Mouse (Mus musculus) hindbrain, embryonic 13.5 days (tissue): ENCODE measurements around the gene Dhx35. TPM values are rescaled to one million over a fixed set of nuclear protein-coding genes. Genes with fewer than 3 reads are reported as not detected.

Experiments
- ATAC-seq: fragments of 200-750 bp; cut with Nextera tagmentation; 2 replicates; pipeline ENCODE4 v1.8.0; 2017; ENCODE audit warnings: moderate TSS enrichment; ENCODE audit not compliant: low FRiP score
- H3K27ac ChIP-seq: fragments of 300-500 bp; sonication (generic); 2 replicates; pipeline ENCODE4 v1.5.1; 2015; ENCODE audit warnings: inconsistent platforms, mild to moderate bottlenecking, moderate library complexity
- H3K27me3 ChIP-seq: fragments of 300-500 bp; sonication (generic); 2 replicates; pipeline ENCODE4 v1.6.1; 2015; ENCODE audit warnings: mild to moderate bottlenecking, inconsistent platforms
- H3K36me3 ChIP-seq: fragments of 300-500 bp; sonication (generic); 2 replicates; pipeline ENCODE4 v1.6.1; 2015; ENCODE audit warnings: mild to moderate bottlenecking, inconsistent platforms
- H3K4me1 ChIP-seq: fragments of 300-500 bp; sonication (generic); replicated peaks from 2 replicates; pipeline ENCODE4 v1.6.1; 2015; ENCODE audit warnings: inconsistent platforms
- H3K4me2 ChIP-seq: fragments of 300-500 bp; sonication (generic); 2 replicates; pipeline ENCODE4 v1.6.1; 2015; ENCODE audit warnings: inconsistent platforms, mild to moderate bottlenecking, moderate library complexity
- H3K4me3 ChIP-seq: fragments of 300-500 bp; sonication (generic); 2 replicates; pipeline ENCODE4 v1.5.1; 2015; ENCODE audit warnings: mild to moderate bottlenecking, inconsistent platforms
- H3K9ac ChIP-seq: fragments of 300-500 bp; sonication (generic); 2 replicates; pipeline ENCODE4 v1.6.1; 2015; ENCODE audit warnings: mild to moderate bottlenecking, inconsistent platforms
- H3K9me3 ChIP-seq: fragments of 300-500 bp; sonication (generic); 2 replicates; pipeline ENCODE4 v1.6.1; 2016; ENCODE audit warnings: inconsistent platforms
- WGBS: fragments of 180-500 bp; shearing (Covaris S2); methylation state at CpG from one replicate; pipeline ENCODE4 v1.1.7; 2015; 5-methylcytosine and 5-hydroxymethylcytosine counted together
- polyA plus RNA-seq: library from polyadenylated mRNA; unstranded; fragments of >200 nt; fragmentation: Nextera tagmentation; extraction: Ambion mirVana; gene quantifications from 2 replicates; pipeline ENCODE4 v1.2.1, GENCODE M21; 2015

Gene Dhx35
- polyA plus RNA-seq, 1 experiment from 2014 or later, result 13.3 TPM

DNA sequence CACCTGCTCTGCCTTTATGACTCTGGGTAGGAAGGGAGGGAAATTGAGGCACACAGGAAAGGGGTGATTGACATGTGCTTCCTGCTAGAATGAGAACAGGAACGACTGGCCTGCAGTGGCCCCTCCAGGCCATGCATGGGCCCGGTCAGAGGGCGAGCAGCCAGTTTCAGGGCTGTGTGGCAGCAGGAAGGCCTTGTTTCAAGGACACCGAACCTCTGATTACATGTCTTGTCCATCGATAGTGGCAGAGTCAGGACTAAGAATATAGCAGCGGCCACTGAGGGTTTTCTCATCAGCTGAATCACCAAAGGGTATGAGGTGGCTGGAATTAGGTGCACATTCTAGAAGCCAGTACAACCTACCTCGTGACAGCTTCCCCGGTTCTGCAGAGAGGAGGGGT, 19.7 kb upstream of the Dhx35 start:
- 72% methylated on average over 8 of the region's 8 CpGs for WGBS
- Histone ChIP-seq H3K27me3 (no peaks in the 10 kb centered on the region), H3K4me2 (no peak overlapping the region), H3K9me3 (no peaks in the 10 kb centered on the region), H3K9ac (no peak overlapping the region), H3K4me1 (peaks cover 42% of the 10 kb centered on the region), H3K36me3 (no peaks in the 10 kb centered on the region), H3K27ac (no peak overlapping the region), H3K4me3 (no peak overlapping the region)
- no peak for ATAC-seq

DNA sequence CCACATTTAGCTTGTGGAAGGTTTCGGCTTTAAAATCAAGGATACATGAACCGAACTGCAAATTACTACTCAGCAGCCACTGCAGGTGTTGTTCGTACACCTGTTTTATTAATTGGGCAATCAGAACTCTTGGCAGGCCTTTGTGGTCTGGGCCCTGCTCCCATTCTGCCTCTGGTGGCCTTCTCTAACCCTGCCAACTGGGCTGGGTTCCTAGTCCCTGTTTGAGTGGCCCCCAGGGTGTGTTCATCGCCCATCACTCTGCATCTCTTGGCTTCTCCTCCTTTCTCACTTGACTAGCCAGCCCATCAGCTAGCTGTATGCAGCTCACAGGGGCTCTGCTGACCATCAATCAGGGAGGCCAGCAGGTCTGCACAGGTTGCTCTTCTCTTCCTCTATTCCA, 17.9 kb upstream of the Dhx35 start:
- no peak overlapping the region for H3K27ac ChIP-seq
- H3K4me1 ChIP-seq, result peaks cover 24% of the 10 kb centered on the region
- H3K9me3 ChIP-seq, result no peaks in the 10 kb centered on the region
- no peak for ATAC-seq
- WGBS, result 84% methylated on average over 4 of the region's 4 CpGs
- H3K4me2 ChIP-seq, result no peak overlapping the region
- no peak overlapping the region for H3K9ac ChIP-seq
- no peaks in the 10 kb centered on the region for H3K27me3 ChIP-seq
- 0 out of 2 replicates have a peak, but pooled peaks cover 4% of the 10 kb centered on the region for H3K36me3 ChIP-seq
- no peak overlapping the region for H3K4me3 ChIP-seq

DNA sequence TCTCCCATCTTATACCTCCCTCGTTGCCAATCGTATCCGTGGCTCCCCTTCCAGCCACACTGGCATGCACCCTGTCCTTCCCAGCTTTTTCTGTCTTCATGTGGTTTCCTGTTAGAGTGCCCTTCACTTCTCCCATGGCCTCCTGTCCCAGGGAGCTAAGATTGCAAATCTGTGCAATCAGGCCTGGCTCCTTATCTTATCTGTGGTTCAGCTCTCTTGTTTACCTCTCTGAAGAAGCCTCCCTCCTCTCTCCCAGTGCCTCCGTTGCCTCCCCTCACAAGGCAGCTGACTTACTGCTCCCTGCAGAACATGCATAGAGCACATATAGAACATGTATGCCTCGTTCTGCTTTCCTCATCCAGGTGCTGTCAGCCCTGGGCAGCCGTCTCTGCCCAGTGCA, 17.1 kb upstream of the Dhx35 start:
- 0 out of 2 replicates have a peak, but pooled peaks cover 4% of the 10 kb centered on the region for H3K36me3 ChIP-seq
- H3K27ac ChIP-seq, result no peak overlapping the region
- ATAC-seq, result no peak
- H3K9ac ChIP-seq, result no peak overlapping the region; the same call in 1 of the 2 replicates
- H3K4me3 ChIP-seq, result no peak overlapping the region
- no peaks in the 10 kb centered on the region for H3K9me3 ChIP-seq
- H3K4me2 ChIP-seq, result no peak overlapping the region
- no peaks in the 10 kb centered on the region for H3K27me3 ChIP-seq
- 82% methylated on average over 6 of the region's 6 CpGs for WGBS
- H3K4me1 ChIP-seq, result peaks cover 19% of the 10 kb centered on the region

DNA sequence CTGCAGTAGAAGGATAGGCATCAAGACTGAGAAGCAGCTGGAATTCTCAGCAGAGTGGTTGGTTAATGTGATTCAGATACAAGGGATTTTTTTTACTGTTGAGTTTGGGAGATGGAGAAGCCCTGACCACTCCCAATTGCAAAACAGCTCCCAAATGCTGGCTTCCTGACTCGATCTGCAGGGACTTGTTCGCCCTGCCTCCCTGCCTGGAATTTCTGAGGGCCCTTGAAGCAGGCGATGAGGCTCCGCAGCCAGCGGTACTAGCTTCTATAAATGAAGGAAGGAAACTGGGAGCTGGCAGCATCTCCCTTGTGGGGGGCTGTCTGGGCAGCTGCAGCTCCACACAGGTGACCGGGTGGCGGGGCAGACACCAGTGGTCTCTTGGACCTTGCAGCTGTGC, 16.3 kb upstream of the Dhx35 start:
- H3K27ac ChIP-seq, result no peak overlapping the region
- no peak overlapping the region for H3K9ac ChIP-seq
- no peak overlapping the region for H3K4me3 ChIP-seq
- no peaks in the 10 kb centered on the region for H3K27me3 ChIP-seq
- 86% methylated on average over 7 of the region's 7 CpGs for WGBS
- H3K9me3 ChIP-seq, result no peaks in the 10 kb centered on the region
- 0 out of 2 replicates have a peak, but pooled peaks cover 4% of the 10 kb centered on the region for H3K36me3 ChIP-seq
- H3K4me1 ChIP-seq, result peaks cover 19% of the 10 kb centered on the region
- ATAC-seq, result no peak
- H3K4me2 ChIP-seq, result no peak overlapping the region

DNA sequence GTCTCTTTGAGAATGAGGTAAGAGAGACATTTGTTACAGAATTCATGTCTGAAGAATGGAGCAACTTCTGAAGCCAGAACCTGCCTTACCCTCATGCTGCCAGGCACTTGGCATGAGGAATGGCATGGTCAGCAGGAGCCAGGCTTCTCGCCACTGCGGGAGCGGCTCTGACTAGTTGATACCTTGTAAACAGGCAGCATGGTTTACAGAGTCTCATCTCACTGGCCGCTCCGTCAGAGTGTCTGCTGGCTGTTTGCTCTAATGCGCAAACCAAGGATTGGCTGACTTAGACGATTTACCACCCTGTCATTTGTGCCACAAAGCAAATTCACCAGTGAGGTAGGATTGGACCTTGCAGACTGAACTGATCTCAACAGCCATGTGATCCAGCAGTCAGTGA, 13.5 kb upstream of the Dhx35 start:
- H3K4me1 ChIP-seq, result peaks cover 19% of the 10 kb centered on the region
- WGBS, result 96% methylated on average over 7 of the region's 7 CpGs
- no peak for ATAC-seq
- H3K27me3 ChIP-seq, result no peaks in the 10 kb centered on the region
- H3K9ac ChIP-seq, result no peak overlapping the region
- H3K9me3 ChIP-seq, result no peaks in the 10 kb centered on the region
- H3K27ac ChIP-seq, result no peak overlapping the region
- H3K36me3 ChIP-seq, result peaks cover 19% of the 10 kb centered on the region
- H3K4me2 ChIP-seq, result no peak overlapping the region
- no peak overlapping the region for H3K4me3 ChIP-seq

DNA sequence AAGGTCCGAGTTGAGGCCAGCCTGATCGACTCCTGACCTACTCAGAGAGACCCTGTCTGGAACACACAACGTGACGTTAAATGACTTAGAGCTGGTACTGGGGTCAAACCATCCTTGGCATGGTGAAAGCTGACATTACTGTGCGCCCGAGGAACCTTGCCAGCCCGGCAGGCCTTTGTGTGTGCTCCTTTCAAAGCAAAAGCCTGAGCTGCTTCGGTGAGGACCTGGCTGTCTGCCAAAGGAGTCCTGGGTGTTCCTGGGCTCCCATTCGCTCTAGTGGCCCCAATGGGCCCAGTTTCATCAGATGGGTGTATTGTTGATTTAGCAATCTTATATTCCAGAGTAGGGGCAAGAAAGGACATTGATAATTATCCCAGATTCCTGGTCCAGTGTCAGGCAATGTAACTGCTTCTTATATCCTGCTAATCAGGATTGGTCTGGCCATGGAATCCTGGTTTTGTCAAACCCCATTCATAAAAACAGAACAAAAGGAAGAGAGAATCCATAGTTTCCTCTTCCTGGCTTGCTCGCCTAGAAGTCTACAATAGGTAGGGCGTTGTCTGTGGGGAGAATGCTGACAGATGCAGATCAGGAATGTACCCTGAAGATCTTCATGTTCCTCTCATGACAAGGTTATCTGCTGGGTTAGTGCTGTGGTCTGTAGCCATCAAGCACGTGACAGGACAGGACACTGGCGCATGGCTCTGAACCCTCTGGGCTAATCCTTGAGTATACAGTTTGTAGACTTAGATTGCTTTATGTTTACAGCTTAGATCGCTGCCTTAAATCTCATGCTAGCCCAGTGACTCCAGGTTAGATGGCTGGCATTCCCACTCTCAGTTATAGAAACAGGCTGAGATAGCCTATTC, 7.4 kb upstream of the Dhx35 start:
- Histone ChIP-seq H3K4me3 (no peak overlapping the region), H3K9ac (no peak overlapping the region), H3K27ac (no peak overlapping the region), H3K4me1 (0 out of 2 replicates have a peak, but pooled peaks cover 3% of the 10 kb centered on the region), H3K4me2 (no peak overlapping the region), H3K36me3 (peaks cover 15% of the 10 kb centered on the region), H3K27me3 (no peaks in the 10 kb centered on the region), H3K9me3 (no peaks in the 10 kb centered on the region)
- WGBS, result 77% methylated on average over 14 of the region's 14 CpGs
- no peak for ATAC-seq

DNA sequence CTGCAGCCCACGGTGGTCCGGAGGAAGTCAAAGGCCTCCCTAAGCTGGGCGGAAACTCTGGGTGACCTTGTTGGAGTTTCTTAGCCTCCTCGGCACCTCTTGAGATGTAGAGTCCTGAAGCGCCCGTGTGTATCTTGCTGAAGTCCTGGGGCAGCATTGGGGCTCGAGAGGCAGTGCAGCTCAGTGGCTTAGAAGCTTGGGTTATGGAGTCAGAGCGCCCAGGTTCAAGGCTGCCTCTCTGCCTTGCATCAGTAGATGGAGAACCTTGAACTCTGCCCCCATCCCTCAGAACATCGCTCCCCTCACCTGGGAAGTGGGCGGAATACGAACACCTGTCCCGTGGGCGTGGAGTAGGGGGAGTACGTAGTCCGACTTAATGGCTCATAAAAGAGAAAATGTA, 436 bp downstream of the Dhx35 start:
- H3K9ac ChIP-seq, result peak overlapping the region; percentile 82
- H3K36me3 ChIP-seq, result no peaks in the 10 kb centered on the region; the same call in 1 of the 2 replicates
- H3K27me3 ChIP-seq, result no peaks in the 10 kb centered on the region
- peak overlapping the region; percentile 77 for H3K27ac ChIP-seq
- no peaks in the 10 kb centered on the region for H3K9me3 ChIP-seq
- peaks cover 29% of the 10 kb centered on the region for H3K4me1 ChIP-seq
- peak overlapping the region; percentile 78 for H3K4me3 ChIP-seq
- peak overlapping the region; percentile 73 for H3K4me2 ChIP-seq
- WGBS, result 13% methylated on average over 15 of the region's 15 CpGs
- ATAC-seq, result no peak

DNA sequence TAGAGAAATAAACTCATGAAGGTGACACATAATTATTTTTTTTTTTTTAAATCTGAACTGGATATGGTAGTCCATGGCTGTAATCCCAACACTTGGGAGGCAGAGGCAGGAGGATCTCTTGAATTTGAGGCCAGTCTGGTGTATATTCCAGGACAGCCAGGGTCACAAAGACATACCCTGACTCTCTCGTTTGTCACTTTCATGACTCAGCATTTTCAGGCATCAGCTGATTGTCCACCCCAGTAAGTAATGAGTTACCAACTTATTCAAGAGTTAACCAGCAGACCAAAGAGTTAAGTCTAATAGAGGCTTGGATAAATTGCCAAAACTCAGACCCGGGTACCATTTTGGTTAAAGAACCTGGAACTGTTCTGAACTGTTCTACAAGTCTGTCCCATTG, 1.3 kb downstream of the Dhx35 start:
- Histone ChIP-seq H3K4me1 (peaks cover 29% of the 10 kb centered on the region), H3K4me2 (no peak overlapping the region), H3K27me3 (no peaks in the 10 kb centered on the region), H3K27ac (no peak overlapping the region), H3K9ac (no peak overlapping the region), H3K36me3 (no peaks in the 10 kb centered on the region; the same call in 1 of the 2 replicates), H3K9me3 (no peaks in the 10 kb centered on the region), H3K4me3 (peak overlapping the region; percentile 78; the same call in 1 of the 2 replicates)
- ATAC-seq, result no peak
- 82% methylated on average over 2 of the region's 2 CpGs for WGBS

DNA sequence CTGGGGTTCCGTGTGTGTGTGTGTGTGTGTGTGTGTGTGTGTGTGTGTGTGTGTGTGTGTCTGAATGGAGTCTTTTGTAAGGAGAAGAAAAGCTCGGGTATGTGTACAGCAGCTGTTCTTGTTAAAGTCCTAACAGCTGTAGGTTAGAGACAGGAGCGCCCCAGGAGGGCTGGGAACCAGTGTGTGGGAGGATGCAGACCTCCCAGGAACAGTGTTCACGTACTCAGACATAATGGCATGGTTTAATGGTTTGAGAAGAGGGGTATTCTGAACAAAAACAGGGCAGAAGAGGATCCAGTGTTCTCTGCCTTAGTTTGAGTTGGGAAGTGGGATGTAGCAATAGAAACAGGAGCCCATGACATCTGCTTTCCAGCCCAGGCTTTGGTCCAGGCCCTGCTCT, 4.7 kb downstream of the Dhx35 start:
- ATAC-seq, result no peak
- peaks cover 18% of the 10 kb centered on the region for H3K4me1 ChIP-seq
- no peak overlapping the region for H3K9ac ChIP-seq
- H3K4me3 ChIP-seq, result no peak overlapping the region
- peaks cover 29% of the 10 kb centered on the region for H3K36me3 ChIP-seq
- no peaks in the 10 kb centered on the region for H3K27me3 ChIP-seq
- H3K27ac ChIP-seq, result peak overlapping the region; percentile 30; the same call in 1 of the 2 replicates
- H3K9me3 ChIP-seq, result no peaks in the 10 kb centered on the region
- no peak overlapping the region for H3K4me2 ChIP-seq
- WGBS, result 37% methylated on average over 4 of the region's 4 CpGs

DNA sequence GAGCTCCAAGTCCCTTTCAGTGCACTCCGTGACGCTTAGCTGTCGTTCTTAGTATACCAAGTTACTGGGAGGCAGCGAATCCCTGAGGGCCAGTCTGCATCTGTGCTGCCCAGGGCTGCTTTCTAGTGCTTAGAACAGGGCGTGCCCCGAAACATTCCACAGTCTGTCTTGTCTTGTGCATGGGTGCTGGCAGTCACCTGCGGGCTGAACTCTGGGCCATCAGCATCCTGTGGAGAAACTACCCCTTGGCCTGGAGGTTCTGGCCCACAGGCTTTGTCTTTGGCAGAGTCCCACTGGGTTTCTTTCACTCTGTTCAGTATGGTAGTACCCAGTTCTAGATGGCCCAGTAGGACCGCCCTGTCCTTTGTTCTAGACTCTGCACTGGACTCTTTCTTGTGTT, 6.2 kb downstream of the Dhx35 start:
- H3K27me3 ChIP-seq, result no peaks in the 10 kb centered on the region
- H3K27ac ChIP-seq, result no peak overlapping the region
- peaks cover 10% of the 10 kb centered on the region; the same call in 1 of the 2 replicates for H3K4me1 ChIP-seq
- 97% methylated on average over 8 of the region's 8 CpGs for WGBS
- H3K4me3 ChIP-seq, result no peak overlapping the region
- no peak overlapping the region for H3K9ac ChIP-seq
- peaks cover 33% of the 10 kb centered on the region for H3K36me3 ChIP-seq
- no peak overlapping the region for H3K4me2 ChIP-seq
- ATAC-seq, result no peak
- no peaks in the 10 kb centered on the region for H3K9me3 ChIP-seq

DNA sequence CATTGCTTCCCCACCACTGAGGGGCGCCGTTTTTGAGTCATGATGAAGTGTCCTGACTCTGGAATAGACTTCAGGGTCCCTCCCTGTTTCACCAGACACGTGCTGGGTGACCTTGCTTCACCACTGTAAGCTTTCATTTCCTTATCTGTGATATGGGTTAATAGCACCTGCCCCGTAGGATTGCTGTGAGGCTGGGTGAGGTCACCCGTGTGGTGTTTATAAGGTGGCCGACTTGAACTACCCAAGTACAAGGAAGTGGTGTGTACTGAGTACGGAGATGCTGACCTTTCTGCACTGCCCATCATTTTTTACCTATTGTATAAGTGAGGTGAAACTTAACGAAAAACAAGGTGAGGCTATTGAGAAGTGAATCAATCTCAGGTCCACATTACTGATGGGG, 9.0 kb downstream of the Dhx35 start:
- Histone ChIP-seq H3K27ac (no peak overlapping the region), H3K9me3 (no peaks in the 10 kb centered on the region), H3K4me1 (peaks cover 10% of the 10 kb centered on the region; the same call in 1 of the 2 replicates), H3K4me3 (no peak overlapping the region), H3K9ac (no peak overlapping the region), H3K4me2 (no peak overlapping the region), H3K36me3 (peaks cover 46% of the 10 kb centered on the region), H3K27me3 (no peaks in the 10 kb centered on the region)
- 90% methylated on average over 8 of the region's 8 CpGs for WGBS
- no peak for ATAC-seq

DNA sequence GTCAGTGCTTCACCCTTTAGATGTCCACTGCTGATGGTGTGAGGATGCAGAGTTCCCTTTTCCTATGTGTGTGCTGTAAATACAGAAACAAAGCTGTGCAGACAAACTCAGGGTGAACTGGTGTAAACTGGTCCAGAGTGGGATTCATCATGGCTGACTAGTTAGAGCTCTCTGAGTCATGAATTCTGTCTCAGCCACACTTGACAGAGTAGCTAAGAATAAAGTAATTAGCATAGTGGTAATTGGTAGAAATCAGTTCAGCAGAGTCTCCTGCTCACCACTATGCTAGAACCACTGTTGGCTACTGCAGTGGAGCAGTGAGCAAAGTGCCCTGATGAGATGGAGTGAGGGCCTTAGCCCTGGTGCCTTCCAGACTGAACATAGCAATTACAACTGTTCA, 21.1 kb downstream of the Dhx35 start:
- no peak overlapping the region for H3K27ac ChIP-seq
- no peak overlapping the region for H3K9ac ChIP-seq
- peaks cover 47% of the 10 kb centered on the region for H3K36me3 ChIP-seq
- no peak overlapping the region for H3K4me3 ChIP-seq
- no peak overlapping the region for H3K4me2 ChIP-seq
- H3K4me1 ChIP-seq, result no peaks in the 10 kb centered on the region
- H3K9me3 ChIP-seq, result no peaks in the 10 kb centered on the region
- no peaks in the 10 kb centered on the region for H3K27me3 ChIP-seq
- ATAC-seq, result no peak

DNA sequence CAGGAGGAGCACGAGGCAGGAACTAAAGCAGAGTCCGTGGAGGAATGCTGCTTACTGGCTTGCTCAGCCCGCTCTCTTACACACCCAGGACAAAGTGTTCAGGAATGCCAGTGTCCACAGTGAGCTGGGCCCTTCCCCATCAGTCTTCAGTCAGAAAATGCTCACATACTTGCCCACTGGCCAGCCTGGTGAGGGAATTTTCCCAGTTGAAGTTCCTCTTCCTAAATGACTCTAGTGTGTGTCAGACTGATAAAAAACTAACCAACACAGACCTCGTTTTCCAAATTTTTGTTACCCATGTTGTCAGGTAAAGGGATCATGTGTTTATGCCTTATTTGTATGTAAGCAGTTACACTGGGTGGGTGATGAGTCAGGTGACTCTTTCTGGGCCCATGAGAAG, 21.6 kb downstream of the Dhx35 start:
- Histone ChIP-seq H3K9me3 (no peaks in the 10 kb centered on the region), H3K4me1 (no peaks in the 10 kb centered on the region), H3K36me3 (peaks cover 47% of the 10 kb centered on the region), H3K27ac (no peak overlapping the region), H3K4me2 (no peak overlapping the region), H3K4me3 (no peak overlapping the region), H3K9ac (no peak overlapping the region), H3K27me3 (no peaks in the 10 kb centered on the region)
- WGBS, result 96% methylated on average over 4 of the region's 4 CpGs
- ATAC-seq, result no peak
